Mouse (Mus musculus) MEL (cell line): Measurements from ENCODE around the gene Gtf2b.

Experiments used
- CTCF ChIP-seq, 3 experiments: IDR thresholded peaks in 2 of 3; conservative IDR thresholded peaks in 1 of 3; 2 replicates each; pipeline ENCODE4 v1.5.1; 2011 to 2012; ENCODE audit warnings: low read length in 3 of 3, low read depth in 2 of 3, mild to moderate bottlenecking in 2 of 3, improper control_type of control experiment in 1 of 3, inconsistent platforms in 1 of 3, mixed read lengths in 1 of 3, moderate library complexity in 1 of 3; ENCODE audit not compliant: control insufficient read depth in 1 of 3, insufficient read depth in 1 of 3, poor library complexity in 1 of 3, severe bottlenecking in 1 of 3
- GATA1 ChIP-seq: IDR thresholded peaks from 2 replicates; pipeline ENCODE4 v1.6.1; 2011; ENCODE audit warnings: low read depth, low read length, improper control_type of control experiment
- MAX ChIP-seq: IDR thresholded peaks from 2 replicates; pipeline ENCODE4 v1.6.1; 2011; ENCODE audit warnings: low read length, improper control_type of control experiment
- POLR2A ChIP-seq, 2 experiments: IDR thresholded peaks; 2 replicates each; pipeline ENCODE4 v1.6.1; 2011 to 2012; ENCODE audit warnings: low read length in 2 of 2, mild to moderate bottlenecking in 2 of 2, control low read depth in 1 of 2, improper control_type of control experiment in 1 of 2, low read depth in 1 of 2, moderate library complexity in 1 of 2; ENCODE audit not compliant: control insufficient read depth in 1 of 2, insufficient read depth in 1 of 2, poor library complexity in 1 of 2
- TBP ChIP-seq: IDR thresholded peaks from 2 replicates; pipeline ENCODE4 v1.8.0; 2011; ENCODE audit warnings: low read depth, low read length, improper control_type of control experiment
- ZNF384 ChIP-seq: IDR thresholded peaks from 2 replicates; pipeline ENCODE4 v1.6.1; 2012; ENCODE audit warnings: low read depth, mild to moderate bottlenecking, inconsistent platforms, low read length, improper control_type of control experiment

DNA sequence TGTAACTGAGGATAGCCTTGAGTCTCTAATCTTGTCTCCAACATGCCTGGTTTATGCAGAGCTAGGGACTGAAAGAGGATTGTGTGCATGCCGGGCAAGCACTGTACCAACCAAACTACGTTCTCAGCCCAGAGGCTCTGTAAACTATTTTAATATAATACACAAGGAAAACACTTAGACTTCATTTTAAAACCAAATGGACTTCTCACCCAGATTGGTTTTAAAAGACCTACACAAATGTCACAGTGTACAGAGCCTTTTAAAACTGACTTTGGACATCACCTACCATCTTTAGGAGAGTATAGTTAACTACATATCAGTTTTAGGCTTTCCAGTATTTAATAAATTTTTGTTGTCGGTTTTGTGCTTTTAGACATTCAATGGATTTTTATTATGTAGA lies 68.1 kb downstream of the Gtf2b start:
- TF ChIP-seq TBP (no peak), CTCF (IDR thresholded peaks at IDR 0.05 in 2 of 3, conservative IDR thresholded peaks at IDR 0.05 in 1 of 3; ENCODE audit: control insufficient read depth in 1 of 3, insufficient read depth in 1 of 3, low read depth in 2 of 3, low read length in 3 of 3, poor library complexity in 1 of 3, severe bottlenecking in 1 of 3) (no peak), ZNF384 (no peak), POLR2A (IDR thresholded peaks at IDR 0.05; ENCODE audit: control insufficient read depth in 1 of 2, insufficient read depth in 1 of 2, low read depth in 1 of 2, low read length in 2 of 2, poor library complexity in 1 of 2) (no peak), GATA1 (no peak), MAX (no peak)
